Mouse (Mus musculus) megakaryocyte, embryonic 14.5 days (primary cell): ENCODE results near the gene Cadm1.

Source experiments
- FLI1 ChIP-seq: IDR thresholded peaks from 2 replicates; pipeline ENCODE4 v1.6.1; 2012; ENCODE audit warnings: low read length, inconsistent platforms, mixed read lengths
- GATA1 ChIP-seq: IDR thresholded peaks from 3 replicates; pipeline ENCODE4 v1.6.1; 2012; ENCODE audit warnings: mixed read lengths, low read length, inconsistent platforms, borderline replicate concordance

- TF ChIP-seq GATA1 (no peak), FLI1 (no peak)
Observed at GRCm38 (mm10) chr9:47674766-47675713, 145.1 kb downstream of the Cadm1 start.
